Mouse (Mus musculus): ENCODE results near the gene Gdf3.

DNA sequence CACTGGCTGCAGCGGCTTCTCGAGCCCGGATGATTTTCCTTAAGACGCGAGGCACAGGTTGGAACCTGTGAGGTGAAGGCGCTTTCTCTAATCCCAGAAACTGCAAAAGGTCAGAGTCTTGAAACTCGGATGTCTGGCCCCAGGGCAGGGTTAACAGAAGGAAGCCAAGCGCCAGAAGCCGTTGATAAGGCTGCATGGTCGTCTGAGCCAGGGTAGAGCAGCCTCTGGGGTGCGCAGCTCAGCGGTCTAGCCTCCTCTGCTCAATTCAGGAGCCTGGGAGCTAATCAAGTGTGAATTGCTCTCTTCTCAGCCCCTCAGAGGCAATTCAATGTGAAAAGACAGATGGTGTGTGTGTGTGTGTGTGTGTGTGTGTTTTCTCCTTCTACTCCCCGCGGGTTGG lies at the start of gene Gdf3:
- TF ChIP-seq FLI1 (IDR thresholded peaks at IDR 0.05; ENCODE audit: low read length) (no peak), GATA1 (IDR thresholded peaks at IDR 0.05; ENCODE audit: borderline replicate concordance, low read length) (no peak)

Data from megakaryocyte, embryonic 14.5 days (primary cell).